Mouse (Mus musculus): Measurements from ENCODE around the gene Gm8922.
"Not testable (repeated sequence)": the region's sequence is repeated elsewhere in the genome, so short reads cannot be mapped to it uniquely, and the experiment has no call there.

Gm8922 gene

GRCm38 (mm10) chr5:11681659-11682058 is at the start of gene Gm8922:
Gene Gm8922 (plus strand): TSS chr5:11681959.
- DNase-seq: not testable (repeated sequence)

All from kidney, postnatal 14 days (tissue).